Mouse (Mus musculus) cerebellum, adult 9-10 months (tissue): Measurements from ENCODE around the gene Mybphl.

Source experiments
- DNase-seq: peaks from one replicate; pipeline ENCODE4 v3.0.0; 2022

The Mybphl gene

DNA sequence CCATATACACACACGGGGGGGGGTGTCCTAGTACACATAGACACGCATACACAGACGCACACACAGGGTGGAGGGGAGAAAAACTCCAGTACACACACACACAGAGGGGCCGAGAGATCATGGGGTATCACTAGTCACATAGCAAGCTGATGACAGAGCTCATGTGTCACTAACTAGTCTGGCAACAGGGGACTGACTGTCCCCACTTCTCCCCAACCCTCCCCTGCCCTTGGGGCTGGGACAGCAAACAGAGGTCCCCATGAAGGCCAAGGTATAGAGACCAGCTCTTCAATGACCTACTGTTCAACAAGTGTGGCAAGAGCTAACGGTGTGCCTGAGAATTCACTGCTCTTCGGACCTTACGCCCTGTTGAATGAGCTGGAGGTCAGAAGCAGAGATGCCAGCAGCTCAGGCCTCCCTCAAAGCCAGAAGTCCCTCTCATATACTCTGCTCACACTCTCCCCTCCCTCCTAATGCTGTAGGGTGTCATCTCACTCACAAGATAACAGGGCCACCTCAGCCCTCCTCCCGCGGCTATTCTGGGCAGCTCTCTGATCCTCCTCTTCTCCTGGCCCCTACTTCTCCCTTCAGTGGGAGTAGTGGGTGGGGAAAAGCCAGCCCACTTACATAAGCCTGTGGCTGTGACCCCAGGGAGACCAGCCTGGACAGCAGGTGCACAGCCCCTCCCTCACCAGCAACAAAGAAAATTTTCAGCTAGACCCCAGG lies at the start of gene Mybphl:
Gene Mybphl (plus strand): TSS at position 642 of the 726 bp plus-strand sequence.
- no peak for DNase-seq

DNA sequence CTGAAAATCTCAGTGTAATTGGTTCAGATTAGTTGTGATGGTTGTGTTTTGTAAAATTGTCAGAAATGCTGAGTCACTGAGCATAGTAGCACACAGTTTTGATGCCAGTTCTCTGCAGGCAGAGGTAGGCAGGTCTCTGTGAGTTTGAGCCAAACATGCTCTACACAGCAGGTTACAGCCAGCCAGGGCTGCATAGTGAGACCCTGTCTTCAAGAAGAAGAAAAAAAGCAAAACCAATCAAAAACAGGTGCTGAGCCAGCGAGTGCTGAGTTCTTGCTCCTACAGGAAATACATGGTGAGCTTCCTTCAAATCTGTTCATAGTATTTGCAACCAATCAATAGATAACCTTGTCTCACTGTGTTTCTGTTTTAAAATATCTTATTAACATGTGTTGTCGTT lies 46.2 kb upstream of the Mybphl start:
- DNase-seq = no peak

DNA sequence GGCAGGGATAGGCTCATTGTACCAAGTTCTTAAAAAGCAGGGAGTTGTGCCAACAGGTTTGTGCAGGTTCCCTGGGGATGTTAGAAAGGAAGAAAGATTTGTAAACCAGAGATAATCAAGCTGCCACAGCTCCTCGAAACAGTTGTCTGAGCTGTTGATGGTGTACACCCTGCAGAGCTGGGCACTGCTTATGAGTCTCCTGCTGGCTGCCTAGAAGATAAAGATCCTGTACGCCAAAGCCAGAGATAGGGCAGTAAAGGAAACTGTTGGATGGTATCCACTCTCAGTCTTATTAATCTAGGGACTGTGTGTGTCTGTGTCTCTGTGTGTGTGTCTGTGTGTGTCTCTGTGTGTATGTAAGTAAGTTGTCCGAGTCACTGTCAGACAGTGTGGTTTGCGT lies 43.0 kb upstream of the Mybphl start:
- DNase-seq = no peak

DNA sequence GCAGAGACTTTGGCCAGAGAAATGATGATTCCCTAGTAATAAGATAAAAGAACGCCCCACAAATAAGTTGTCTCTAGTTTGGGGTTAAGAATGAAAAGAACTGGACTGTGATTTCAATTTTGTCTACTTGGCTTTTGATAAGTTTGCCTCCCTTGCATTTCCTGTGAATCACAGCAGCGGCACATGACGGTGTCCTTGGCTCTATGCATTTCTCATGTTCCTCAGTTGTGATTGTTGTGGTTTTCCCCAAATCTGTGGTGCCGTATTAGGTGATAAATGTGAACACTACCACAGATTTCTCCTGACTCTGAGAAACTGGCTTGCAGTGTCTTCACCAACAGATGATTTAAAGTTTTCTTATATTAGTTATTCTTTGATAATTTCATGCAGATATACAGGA lies 42.6 kb upstream of the Mybphl start:
- DNase-seq = no peak

DNA sequence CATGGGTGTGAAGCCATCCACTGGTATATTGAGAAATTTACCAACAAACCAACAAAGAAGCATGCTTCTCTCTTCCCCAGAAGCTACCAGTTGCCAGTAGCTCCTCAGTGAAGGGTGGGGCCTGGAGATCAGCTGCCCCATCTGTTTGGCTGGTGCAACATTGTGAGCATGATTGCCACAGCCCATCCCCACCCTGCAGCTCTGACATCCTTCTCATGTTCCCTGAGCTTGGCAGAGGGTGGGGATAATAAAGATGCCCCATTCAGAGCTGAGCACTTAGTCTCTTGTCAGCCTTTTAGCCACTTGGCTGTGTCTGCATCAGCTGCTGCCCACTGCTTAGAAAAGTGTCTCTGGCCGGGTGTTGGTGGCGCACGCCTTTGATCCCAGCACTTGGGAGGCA lies 41.7 kb upstream of the Mybphl start:
- no peak for DNase-seq

DNA sequence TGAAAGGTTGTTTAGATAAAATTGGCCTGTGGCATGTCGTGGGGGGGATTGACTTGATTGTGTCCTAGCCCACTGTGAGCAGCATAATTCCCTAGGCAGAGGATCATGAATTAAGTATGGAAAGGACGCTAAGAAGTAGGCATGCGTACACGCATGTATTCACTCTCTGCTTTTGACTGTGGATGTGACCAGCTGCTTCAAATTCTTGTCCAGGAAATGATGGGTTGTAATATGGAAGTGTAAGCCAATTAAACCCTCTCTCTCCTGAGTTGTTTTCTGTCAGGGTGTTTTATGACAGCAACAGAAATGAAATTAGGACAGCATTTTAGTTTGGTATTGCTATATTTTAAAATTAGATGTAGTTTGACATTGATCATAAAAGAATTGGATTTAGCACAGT lies 39.9 kb upstream of the Mybphl start:
- DNase-seq = no peak

DNA sequence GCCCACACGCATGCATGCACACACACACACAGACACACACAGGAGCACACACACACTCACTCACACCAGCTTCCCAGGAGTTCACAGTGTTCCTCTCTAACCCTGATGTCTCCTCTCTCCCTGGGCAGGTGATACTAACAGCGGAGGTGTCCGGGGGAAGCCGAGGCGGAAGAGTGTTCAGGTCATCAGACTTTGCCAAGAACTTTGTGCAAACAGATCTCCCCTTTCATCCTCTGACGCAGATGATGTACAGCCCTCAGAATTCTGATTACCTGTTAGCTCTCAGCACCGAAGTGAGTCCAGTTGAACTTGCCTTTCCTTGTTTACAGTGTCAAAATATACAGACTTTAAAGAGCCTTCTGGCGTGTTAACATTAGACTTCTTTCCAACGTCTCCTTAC lies 39.2 kb upstream of the Mybphl start:
- no peak for DNase-seq

DNA sequence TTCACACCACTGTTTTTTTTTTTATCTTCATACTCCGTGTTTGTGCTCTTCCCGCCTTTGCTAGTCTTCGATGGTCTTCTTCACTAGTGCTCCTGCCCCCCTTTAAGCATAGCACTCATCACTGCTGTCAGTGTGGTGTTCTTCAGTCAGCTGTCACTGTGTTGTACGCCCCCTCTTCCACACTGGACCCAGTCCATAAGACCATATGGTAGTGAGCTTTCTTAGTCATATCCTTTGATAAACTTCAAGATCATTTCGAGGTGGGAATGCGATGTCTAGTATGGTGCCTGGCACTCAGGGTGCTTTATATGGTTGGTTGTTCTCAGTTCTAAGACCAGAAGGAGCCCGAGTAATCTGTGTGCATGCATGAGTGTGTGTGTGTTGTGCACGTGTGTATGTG lies 37.4 kb upstream of the Mybphl start:
- no peak for DNase-seq

DNA sequence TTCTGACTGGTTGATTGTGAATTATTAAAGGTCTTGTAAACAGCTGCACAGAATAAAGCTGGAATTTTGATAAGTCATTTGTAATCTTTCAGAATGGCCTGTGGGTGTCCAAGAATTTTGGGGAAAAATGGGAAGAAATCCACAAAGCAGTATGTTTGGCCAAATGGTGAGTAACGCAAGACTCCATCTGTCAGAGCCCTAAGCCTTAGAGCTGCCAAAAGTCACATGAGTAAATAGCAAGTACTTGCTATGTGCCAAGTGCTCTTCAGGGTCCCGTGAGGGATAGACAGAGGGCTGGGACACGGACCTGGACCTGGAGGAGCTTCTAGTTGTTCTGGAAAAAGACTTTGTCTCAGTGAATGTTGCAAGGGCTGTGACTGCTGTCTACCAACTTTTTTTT lies 36.8 kb upstream of the Mybphl start:
- peak; percentile 24 for DNase-seq

DNA sequence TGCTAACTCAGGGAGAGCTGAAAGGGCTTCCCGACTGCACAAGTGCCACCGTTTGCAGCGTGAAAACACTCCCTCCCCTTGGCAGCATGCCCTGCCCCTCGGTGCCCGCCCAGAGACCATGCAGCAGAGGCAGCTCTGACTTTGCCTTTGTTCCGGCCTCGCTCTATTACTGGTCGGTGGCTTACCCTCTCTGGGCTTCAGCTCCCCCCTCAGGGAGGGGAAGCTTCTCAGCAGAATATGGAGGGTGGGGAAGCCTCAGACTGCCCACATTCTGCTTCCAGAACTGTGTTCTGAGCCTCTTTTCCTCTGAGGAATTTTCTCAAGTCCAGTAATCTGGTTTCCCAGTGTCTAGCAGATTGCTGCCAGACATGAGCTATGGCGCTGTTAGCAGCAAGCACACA lies 36.3 kb upstream of the Mybphl start:
- DNase-seq = peak; percentile 21

DNA sequence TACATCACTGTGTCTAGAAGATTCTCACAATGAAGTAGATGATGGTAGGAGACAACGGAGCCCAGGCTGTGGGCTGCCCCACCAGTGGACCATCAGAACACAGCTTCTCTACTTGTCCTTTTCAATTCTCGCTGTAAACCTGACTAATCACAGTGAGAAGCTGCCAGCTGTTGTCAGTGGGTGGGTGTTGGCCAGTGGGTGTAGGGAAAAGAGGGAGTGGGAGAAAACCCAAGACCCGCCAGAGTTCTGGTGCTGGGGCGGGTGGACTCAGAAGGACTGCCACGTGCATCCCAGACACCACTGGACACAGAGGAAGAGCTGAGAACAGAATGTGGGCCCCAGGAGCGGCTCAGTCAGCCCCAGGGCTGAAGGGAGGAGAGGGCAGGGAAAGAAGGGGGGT lies 33.9 kb upstream of the Mybphl start:
- no peak for DNase-seq

DNA sequence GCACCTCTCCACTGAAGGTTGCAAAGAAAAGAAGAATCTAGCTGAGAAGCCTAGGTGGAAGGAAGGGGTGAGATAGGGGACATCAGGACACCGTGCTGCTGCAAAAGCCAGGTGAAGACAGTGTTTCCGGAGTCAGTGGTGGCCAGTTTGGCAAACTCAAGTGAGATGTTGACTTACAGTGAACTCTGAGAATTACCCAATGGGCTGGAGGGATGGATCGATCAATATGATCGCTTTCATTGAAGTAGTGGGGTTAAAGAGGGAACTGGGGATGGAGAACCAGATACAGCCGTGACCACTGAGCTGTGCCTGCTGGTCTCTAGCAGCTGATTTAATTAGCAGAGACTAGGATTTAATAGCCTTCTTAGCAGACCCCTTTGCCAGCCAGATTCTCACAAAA lies 27.8 kb upstream of the Mybphl start:
- DNase-seq = no peak

DNA sequence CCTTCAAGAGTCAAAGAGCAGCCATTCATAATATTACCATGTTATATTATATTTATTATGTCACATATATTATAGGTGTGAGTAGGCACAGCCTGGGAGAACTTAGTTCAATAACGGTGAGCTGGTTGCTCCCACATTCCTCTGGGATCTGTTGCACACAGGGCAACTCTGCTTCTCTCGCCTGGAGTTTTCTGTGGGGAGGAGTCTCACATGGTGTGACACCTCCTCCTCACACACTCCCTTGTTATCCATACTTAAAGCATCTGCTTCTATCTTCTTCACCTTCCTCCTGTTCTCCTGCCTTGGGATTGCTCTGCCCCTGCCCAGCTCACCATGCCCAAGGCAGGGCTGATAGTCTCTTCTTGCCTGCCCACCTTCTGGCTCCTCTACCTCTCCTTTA lies 23.7 kb upstream of the Mybphl start:
- no peak for DNase-seq

DNA sequence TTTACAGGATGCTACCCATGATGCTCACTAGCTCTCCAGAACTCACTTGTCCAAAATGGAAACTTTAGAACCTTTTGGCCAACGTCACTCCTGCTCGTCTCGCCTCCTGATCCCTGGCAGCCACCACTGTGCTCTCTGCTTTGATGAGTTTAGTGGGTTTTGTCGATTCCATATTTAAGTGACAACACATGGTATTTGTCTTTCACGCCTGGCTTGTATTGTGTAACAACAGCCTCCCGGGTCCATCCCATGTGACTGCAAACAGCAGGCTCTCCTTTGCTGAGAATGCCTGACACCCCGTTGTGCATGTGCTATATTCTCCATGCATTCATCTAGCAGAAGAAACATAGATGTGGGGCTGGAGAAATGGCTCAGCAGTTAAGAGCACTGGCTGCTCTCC lies 22.5 kb upstream of the Mybphl start:
- DNase-seq = no peak

DNA sequence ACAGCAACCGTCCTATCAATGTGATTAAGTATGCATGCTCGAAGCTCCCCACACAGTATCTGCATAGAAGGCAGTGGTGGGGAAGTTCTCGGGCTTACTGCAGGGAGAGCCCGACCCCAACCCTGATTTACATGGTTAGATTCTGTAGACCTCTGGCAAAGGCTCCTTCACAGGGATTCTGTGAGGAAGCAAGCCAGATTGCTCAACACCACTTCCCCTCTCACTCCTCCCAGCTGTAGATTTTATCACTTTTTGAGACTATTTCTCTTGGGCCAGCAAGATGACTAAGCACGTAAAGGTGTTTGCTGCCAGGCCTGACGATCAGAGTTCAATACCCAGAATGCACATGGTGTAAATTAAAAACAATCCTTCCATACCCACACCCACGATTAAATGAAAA lies 18.9 kb upstream of the Mybphl start:
- no peak for DNase-seq

DNA sequence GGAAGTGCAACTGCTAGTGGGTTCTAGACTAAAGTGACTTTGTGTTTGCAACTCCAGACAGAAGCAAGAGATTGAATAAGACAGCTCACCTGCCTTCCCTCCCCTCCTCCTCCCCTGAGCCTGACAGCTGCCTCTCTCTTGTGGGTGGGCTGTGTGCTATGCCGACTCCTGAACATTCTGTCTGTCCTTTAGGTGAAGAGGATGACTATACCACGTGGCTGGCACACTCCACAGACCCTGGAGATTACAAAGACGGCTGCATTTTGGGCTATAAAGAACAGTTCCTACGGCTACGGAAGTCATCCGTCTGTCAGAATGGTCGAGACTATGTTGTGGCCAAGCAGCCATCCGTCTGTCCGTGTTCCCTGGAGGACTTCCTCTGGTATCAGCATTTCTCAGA lies 16.3 kb upstream of the Mybphl start:
- DNase-seq = no peak

DNA sequence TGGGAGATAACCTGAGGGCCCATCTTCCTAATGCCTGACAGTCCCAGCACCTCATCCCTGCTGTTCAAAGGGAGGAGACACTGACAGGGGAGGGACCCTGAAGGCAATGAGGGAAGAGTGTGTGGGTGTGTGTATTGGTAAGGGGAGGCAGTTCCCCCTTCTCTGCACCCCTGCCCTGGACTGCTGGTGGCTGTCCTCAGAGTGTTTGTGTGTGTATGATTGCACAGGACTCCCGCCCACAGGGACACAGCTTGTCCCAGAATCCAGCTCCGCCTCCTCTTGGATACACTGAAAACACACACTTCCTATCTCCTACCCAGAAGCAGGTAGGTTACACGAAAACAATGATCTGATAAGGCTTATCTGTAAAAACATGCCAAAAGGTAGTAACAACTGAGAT lies 9.5 kb upstream of the Mybphl start:
- DNase-seq = no peak

DNA sequence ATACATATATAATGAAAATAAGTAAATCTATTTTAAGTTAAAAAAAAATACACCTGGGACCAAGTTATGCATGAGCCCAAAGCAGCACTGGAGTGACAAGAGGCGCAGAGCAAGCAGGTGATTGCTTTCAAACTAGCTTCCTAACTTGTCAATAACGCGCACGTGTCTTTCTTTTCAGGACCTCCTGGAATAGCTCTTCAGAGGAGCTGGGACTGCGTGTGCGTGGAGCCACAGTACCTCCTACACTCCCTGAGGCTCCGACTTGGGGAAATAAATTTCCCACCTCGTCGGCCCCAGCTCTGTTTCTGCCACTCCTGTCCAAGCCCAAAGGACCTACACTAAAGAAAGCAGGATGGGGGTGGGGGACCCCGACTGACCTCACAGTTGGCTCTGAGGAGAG lies 7.7 kb upstream of the Mybphl start:
- no peak for DNase-seq

DNA sequence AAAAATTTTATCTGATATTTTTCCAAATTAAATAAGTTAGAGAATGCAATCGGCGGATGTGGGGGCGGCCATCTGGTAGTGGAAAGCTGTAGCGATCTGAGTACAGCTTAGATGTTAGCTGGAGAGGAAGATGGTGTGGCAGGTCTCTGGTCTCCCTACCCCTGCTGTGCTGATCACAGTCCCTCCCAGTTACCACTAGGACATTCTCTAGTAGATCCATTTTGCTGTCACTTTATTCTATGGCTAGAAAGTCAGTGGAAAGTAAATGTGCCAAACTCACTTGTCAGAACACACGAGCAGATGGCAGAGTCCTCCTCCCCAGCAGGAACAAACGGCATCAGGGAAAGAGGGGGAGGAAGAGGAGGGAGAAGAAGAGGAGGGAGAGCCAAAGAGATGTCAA lies 6.3 kb upstream of the Mybphl start:
- DNase-seq = peak; percentile 24

DNA sequence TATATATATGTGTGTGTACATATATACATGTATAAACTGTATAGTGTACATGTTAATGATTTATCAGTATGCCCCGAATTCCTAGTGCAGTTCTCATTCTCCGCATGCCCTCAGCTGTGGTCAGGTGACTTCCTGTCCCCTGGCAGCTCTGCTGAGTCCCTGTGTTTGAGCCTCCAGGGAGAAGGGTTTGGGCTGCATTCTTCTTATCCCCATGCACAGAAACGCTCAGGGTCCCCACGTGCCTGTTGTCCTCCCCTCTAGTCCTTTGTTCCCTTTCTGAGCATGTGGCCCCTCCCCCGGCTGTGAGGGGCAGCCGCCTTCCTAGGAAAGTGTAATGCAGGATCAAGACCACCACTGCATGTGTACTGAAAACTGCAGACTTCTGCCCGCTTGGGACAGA lies 3.8 kb upstream of the Mybphl start:
- no peak for DNase-seq

DNA sequence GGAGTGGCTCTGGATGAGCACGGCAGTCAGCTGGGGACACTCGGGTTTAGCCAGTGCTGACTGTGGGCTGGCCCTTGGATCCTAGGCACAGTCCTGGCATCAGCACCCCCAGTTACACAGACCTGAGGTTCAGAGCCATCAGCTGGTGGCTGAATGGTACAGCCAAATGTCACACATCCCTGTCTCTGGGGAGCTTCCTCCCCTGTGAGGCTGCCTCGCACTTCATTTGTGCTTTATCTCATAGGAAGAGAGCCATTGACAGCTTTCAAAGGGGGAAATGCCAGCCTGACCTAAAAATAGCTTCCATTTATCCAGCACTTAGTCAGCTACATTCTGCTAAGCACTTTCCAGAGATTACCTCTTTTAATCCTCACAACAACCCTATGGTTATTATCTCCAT lies 1.1 kb upstream of the Mybphl start:
- DNase-seq = no peak

DNA sequence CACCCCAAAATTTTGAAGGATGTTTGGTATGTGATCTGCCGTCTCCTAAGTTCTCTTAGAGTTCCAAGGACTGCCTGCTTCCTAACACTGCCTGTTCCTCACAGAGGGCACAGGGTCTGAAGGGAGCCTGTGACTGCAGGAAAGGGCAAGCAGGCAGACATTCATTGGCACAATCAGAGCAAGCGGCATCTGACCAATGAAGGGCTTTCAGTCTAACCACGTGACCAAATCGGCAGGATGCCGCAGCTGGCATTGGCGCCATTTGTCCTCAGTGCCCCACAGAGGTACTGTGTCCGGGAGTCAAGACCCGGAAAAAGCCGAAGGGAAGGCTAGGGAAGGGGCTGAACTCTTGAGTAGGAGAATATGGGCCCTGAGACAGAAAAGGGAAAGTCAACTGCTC lies 2.5 kb downstream of the Mybphl start:
- DNase-seq = no peak

DNA sequence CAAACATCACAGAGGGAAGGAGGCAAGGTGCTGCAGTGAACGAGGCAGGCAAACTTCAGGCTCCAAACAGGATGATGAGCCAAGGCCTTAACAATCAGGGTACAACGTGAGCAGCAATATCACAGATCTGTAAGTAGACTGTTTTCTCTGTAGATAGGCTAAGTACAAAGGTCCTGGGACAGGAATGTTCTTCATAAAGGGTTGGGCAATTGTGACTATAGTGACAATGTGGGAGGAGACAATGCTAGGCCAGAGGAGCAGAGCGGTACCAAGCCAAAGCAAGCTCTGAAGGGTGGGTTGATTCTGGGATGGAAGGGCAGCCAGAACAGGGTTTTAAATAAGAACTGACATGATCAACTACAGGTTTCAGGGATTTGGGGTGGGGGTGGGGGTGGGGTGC lies 3.1 kb downstream of the Mybphl start:
- DNase-seq = no peak

DNA sequence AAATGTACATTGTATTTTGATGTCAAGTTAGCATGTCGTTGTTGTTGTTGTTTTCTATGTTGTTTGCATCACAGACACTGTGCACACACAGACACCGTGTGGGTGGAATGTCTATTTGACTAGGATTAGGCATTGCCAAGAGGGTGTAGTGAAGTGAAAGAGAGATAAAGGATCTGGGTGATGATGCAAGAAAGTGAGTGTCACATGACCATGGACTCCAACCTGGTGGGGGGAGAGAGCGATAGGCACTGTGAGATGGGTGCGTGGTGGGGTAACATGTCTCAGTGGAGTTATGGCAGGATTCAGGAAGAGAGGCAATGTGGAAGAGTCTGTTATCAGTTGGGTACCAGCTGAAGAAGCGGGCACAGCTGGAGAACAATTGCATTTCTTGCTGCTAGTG lies 4.0 kb downstream of the Mybphl start:
- DNase-seq = no peak

DNA sequence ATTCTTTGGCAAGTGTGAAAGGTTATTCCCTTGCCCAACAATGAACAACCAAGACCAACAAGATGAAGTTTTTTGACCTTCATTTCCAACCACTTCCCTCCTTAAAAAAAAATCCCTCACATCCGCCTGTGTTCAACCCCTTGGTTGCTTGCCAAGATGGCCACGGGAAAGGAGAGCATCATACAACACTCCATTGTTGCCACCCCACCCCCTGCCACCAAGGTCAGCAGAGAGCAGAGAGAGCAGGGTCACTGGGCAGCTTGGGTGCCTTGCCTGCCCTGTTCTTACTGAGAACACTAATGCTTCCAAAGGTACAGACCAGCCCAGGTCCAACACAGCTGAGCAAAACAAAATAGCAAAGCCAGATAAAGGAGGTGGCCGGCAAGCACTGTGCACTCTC lies 7.6 kb downstream of the Mybphl start:
- no peak for DNase-seq

DNA sequence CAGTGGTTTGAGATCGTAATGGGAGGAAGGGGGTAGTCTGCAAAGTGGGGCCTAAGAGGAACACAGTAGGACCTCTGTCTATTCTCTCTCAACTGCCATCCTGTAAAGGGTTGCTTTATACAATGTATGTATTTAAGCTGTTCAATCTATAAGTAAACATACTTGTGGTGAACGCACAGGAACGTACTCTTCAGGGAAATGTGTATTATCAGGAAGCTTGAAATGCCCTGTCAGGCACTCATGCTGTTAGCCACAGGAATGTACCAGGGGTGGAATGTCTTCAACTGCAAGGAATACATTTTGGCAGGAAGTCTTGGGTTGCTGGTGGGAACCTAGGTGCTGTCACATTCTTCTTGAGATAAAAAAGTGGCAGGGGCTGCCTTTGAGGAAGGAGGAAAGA lies 8.0 kb downstream of the Mybphl start:
- DNase-seq = no peak
